Mouse (Mus musculus) testis, adult 2 months (tissue): ENCODE measurements around the gene Kmt5c.

Source experiments
- CTCF ChIP-seq: fragments of 200-500 bp; IDR thresholded peaks from 2 replicates; pipeline ENCODE4 v1.5.1; 2012; ENCODE audit warnings: low read depth, mild to moderate bottlenecking, inconsistent platforms, low read length, moderate library complexity; ENCODE audit not compliant: control insufficient read depth, insufficient read depth, insufficient replicate concordance
- POLR2A ChIP-seq: fragments of 200-500 bp; IDR thresholded peaks from 2 replicates; pipeline ENCODE4 v1.6.1; 2012; ENCODE audit warnings: low read depth, mild to moderate bottlenecking, inconsistent platforms, low read length, moderate library complexity; ENCODE audit not compliant: control insufficient read depth

GRCm38 (mm10) chr7:4751971-4752820 lies 12.3 kb downstream of the Kmt5c start:
- no peak for TF ChIP-seq POLR2A
- TF ChIP-seq CTCF: no peak
